Comparison of ENCODE assay signal across 26 mouse cellular contexts in the genomic region with DNA sequence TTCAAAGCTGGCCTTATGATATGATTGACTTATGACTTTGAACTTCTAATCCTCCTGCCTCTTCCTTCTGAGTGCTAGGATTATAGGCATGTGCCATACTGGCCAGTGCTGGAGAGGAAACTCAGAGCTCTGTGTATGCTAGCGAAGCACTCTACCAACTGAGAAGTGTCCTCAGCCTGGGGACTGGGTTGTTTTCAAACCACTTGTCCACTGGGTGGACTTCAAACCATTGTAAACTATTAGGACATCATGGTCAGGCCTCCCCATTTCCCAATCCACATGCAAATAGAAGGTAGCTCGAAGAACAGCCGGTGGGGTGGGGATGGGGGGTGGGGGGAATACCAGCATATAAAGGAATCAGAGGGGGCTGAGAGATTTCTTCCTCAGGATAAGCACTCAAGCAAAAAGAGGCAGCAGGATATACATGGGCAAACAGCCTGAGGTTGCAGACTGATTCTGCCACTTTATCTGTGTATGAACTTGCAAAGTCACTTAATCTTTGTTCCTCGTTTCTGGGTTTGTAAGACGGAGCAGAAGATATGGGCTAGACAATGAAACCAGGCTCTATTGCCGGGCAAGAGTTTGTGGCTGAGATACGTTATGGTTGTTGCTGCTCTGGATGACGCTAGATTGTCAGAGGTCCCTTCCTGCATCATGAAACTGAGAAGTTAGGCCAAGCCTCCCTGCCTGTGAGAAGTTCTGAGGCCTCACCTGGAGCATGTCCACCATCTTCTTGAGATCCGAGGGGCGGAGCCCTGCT. TPM values are rescaled to one million over a fixed set of nuclear protein-coding genes. Genes with fewer than 3 reads are reported as not detected.
DNase-seq lines count a peak whose midpoint lies in the region; ATAC-seq and TF ChIP-seq lines count a peak whose summit lies in the region.
"Had no signal": no experiment of that assay in that cellular context is flagged by ENCODE, and none has a peak within 500 bp of the region (broad histone marks: within the 10 kb centered on the region; RNA-seq: fewer than 3 reads in every experiment).

No protein-coding gene starts in this region.

- no peak overlapping the region for H3K27ac ChIP-seq in liver, embryonic 14.5 days
- H3K27ac ChIP-seq in lung, postnatal 0 days (ENCODE audit: low read length): peak overlapping the region; percentile 38; the same call in 1 of the 2 replicates
- H3K27ac ChIP-seq in forebrain, postnatal 0 days (ENCODE audit: low read depth, low read length): no peak overlapping the region
- H3K27ac ChIP-seq: forebrain, embryonic 10.5 days; heart, embryonic 15.5 days; hindbrain, embryonic 10.5 days; intestine, embryonic 15.5 days; limb, embryonic 13.5 days; macrophage; midbrain, embryonic 12.5 days; stomach, postnatal 0 days had no signal

- no peak for DNase-seq in liver, embryonic 14.5 days (ENCODE audit: low read depth in 3 of 3, low spot score in 3 of 3)
- DNase-seq in lung, postnatal 0 days (ENCODE audit: low spot score): peak; percentile 71
- no peak for DNase-seq in forebrain, postnatal 0 days
- DNase-seq in heart, adult 8-10 months (ENCODE audit: low spot score): no peak
- no peak for DNase-seq in layer of hippocampus, adult 11-12 months (ENCODE audit: low spot score)
- DNase-seq: adrenal gland, postnatal 14 days; B cell, adult 2 months; cerebellum, adult 11-12 months; cerebellum, postnatal 10 days; gastrocnemius, postnatal 36 days; kidney, adult 9 months; kidney, postnatal 36 days; thymus, adult 2 months had no signal

- TF ChIP-seq CTCF in liver, embryonic 14.5 days (IDR thresholded peaks at IDR 0.05; ENCODE audit: low read depth): no peak
- no peak for TF ChIP-seq CTCF in lung, postnatal 0 days (IDR thresholded peaks at IDR 0.05)
- no peak for TF ChIP-seq CTCF in forebrain, postnatal 0 days (IDR thresholded peaks at IDR 0.05; ENCODE audit: low read depth)

- H3K36me3 ChIP-seq in liver, embryonic 14.5 days (replicated peaks; ENCODE audit: control insufficient read depth, insufficient read depth, low read depth): no peaks in the 10 kb centered on the region
- no peaks in the 10 kb centered on the region for H3K36me3 ChIP-seq in lung, postnatal 0 days (ENCODE audit: insufficient read depth, low read length)
- no peaks in the 10 kb centered on the region for H3K36me3 ChIP-seq in forebrain, postnatal 0 days (ENCODE audit: insufficient read depth)
- H3K36me3 ChIP-seq: forebrain, embryonic 10.5 days; heart, embryonic 15.5 days; hindbrain, embryonic 10.5 days; intestine, embryonic 15.5 days; limb, embryonic 13.5 days; midbrain, embryonic 12.5 days had no signal

- H3K27me3 ChIP-seq in liver, embryonic 14.5 days (ENCODE audit: control insufficient read depth, insufficient read depth, low read length): no peaks in the 10 kb centered on the region
- no peaks in the 10 kb centered on the region for H3K27me3 ChIP-seq in lung, postnatal 0 days (replicated peaks; ENCODE audit: insufficient read depth, low read length)
- H3K27me3 ChIP-seq in forebrain, postnatal 0 days (ENCODE audit: insufficient read depth, low read length): no peaks in the 10 kb centered on the region
- H3K27me3 ChIP-seq: heart, embryonic 15.5 days; intestine, embryonic 15.5 days; limb, embryonic 13.5 days; midbrain, embryonic 12.5 days had no signal

- no peak overlapping the region for H3K4me2 ChIP-seq in liver, embryonic 14.5 days (ENCODE audit: low read depth)
- H3K4me2 ChIP-seq in lung, postnatal 0 days (replicated peaks; ENCODE audit: low read depth, low read length): no peak overlapping the region
- H3K4me2 ChIP-seq in forebrain, postnatal 0 days (ENCODE audit: low read depth): no peak overlapping the region
- H3K4me2 ChIP-seq: heart, embryonic 15.5 days; intestine, embryonic 15.5 days; limb, embryonic 13.5 days; midbrain, embryonic 12.5 days had no signal

- H3K4me1 ChIP-seq in liver, embryonic 14.5 days (replicated peaks; ENCODE audit: control insufficient read depth in 2 of 2, insufficient read depth in 2 of 2, low read length in 1 of 2): peaks cover 0 to 9% of the 10 kb centered on the region in 2 experiments; a peak in 2 of 4 replicates
- no peaks in the 10 kb centered on the region for H3K4me1 ChIP-seq in lung, postnatal 0 days (ENCODE audit: insufficient read depth, low read depth, low read length)
- H3K4me1 ChIP-seq in forebrain, postnatal 0 days (ENCODE audit: insufficient read depth): no peaks in the 10 kb centered on the region
- H3K4me1 ChIP-seq: limb, embryonic 13.5 days; midbrain, embryonic 12.5 days had no signal

- no peaks in the 10 kb centered on the region for H3K9me3 ChIP-seq in liver, embryonic 14.5 days (ENCODE audit: control insufficient read depth, low read length)
- no peaks in the 10 kb centered on the region for H3K9me3 ChIP-seq in lung, postnatal 0 days (ENCODE audit: low read length)
- no peaks in the 10 kb centered on the region for H3K9me3 ChIP-seq in forebrain, postnatal 0 days (ENCODE audit: low read length)
- H3K9me3 ChIP-seq: forebrain, embryonic 10.5 days; heart, embryonic 15.5 days; hindbrain, embryonic 10.5 days; intestine, embryonic 15.5 days; limb, embryonic 13.5 days; midbrain, embryonic 12.5 days had no signal

- H3K9ac ChIP-seq in liver, embryonic 14.5 days (replicated peaks): no peak overlapping the region
- H3K9ac ChIP-seq in lung, postnatal 0 days (replicated peaks; ENCODE audit: low read depth): no peak overlapping the region
- no peak overlapping the region for H3K9ac ChIP-seq in forebrain, postnatal 0 days
- H3K9ac ChIP-seq: heart, embryonic 15.5 days; intestine, embryonic 15.5 days; limb, embryonic 13.5 days; midbrain, embryonic 12.5 days had no signal

- peak; percentile 74 for ATAC-seq in common myeloid progenitor, adult 5-6 weeks (replicated peaks; ENCODE audit: low read depth, poor library complexity, severe bottlenecking)
- ATAC-seq in liver, embryonic 14.5 days (ENCODE audit: insufficient read depth): peak; percentile 50; the same call in 1 of the 2 replicates
- ATAC-seq in lung, postnatal 0 days: peak; percentile 90
- peak; percentile 49 for ATAC-seq in megakaryocyte, adult 5-6 weeks (ENCODE audit: poor library complexity, severe bottlenecking)
- no peak for ATAC-seq in forebrain, postnatal 0 days
- ATAC-seq: hindbrain, embryonic 16.5 days; intestine, embryonic 15.5 days had no signal

- no peak for TF ChIP-seq EP300 in liver, embryonic 14.5 days (IDR thresholded peaks at IDR 0.05; ENCODE audit: low read depth)
- TF ChIP-seq EP300 in lung, postnatal 0 days (IDR thresholded peaks at IDR 0.05): no peak

- H3K4me3 ChIP-seq in liver, embryonic 14.5 days (ENCODE audit: insufficient read depth in 1 of 2, low read depth in 2 of 2, low read length in 2 of 2): no peak overlapping the region
- H3K4me3 ChIP-seq in lung, postnatal 0 days (ENCODE audit: low read depth, low read length): no peak overlapping the region
- H3K4me3 ChIP-seq in forebrain, postnatal 0 days (ENCODE audit: low read depth, low read length): no peak overlapping the region
- H3K4me3 ChIP-seq: forebrain, embryonic 10.5 days; heart, embryonic 15.5 days; hindbrain, embryonic 10.5 days; intestine, embryonic 15.5 days; limb, embryonic 13.5 days; midbrain, embryonic 12.5 days had no signal

- WGBS in liver, embryonic 14.5 days (ENCODE audit: insufficient replicate concordance): 27% methylated on average over 10 of the region's 10 CpGs
- 70% methylated on average over 10 of the region's 10 CpGs for WGBS in lung, postnatal 0 days
- WGBS in forebrain, postnatal 0 days: 87% methylated on average over 10 of the region's 10 CpGs

RNA-seq across cellular contexts. Expression of gene Rlbp1, which starts 10.2 kb away (rescaled TPM):
- total RNA-seq in common myeloid progenitor, adult 5-6 weeks (2017): not detected in 2 replicates
- polyA plus RNA-seq in liver, embryonic 14.5 days (2012; rRNA removed): 0.03 and 0.04 TPM in 2 replicates
- not detected in 2 replicates for polyA plus RNA-seq in liver, embryonic 14.5 days (2014; fragmentation: Nextera tagmentation; extraction: Ambion mirVana)
- 0.21 and 0.33 TPM in 2 replicates for polyA plus RNA-seq in lung, postnatal 0 days (2015; fragmentation: Nextera tagmentation; extraction: Ambion mirVana)
- not detected in 2 replicates for total RNA-seq in megakaryocyte, adult 5-6 weeks (2015)
- not detected in 2 replicates for total RNA-seq in megakaryocyte, adult 5-6 weeks (2017)
- 46.2 and 54.9 TPM in 2 replicates for total RNA-seq in forebrain, postnatal 0 days (2014; rRNA removed)
- polyA plus RNA-seq in forebrain, postnatal 0 days (2015; fragmentation: Nextera tagmentation; extraction: Ambion mirVana): 41.0 and 52.3 TPM in 2 replicates
- not detected for total RNA-seq in heart, adult 8-10 months (2022)
- total RNA-seq: adrenal gland, postnatal 14 days; gastrocnemius, adult 18-20 months; gastrocnemius, postnatal 36 days had no signal
- polyA plus RNA-seq: heart, embryonic 15.5 days; macrophage; small intestine, adult 2 months had no signal

RNA-seq across cellular contexts. Expression of gene Fanci, which starts 15.0 kb away (rescaled TPM):
- 26.2 and 30.1 TPM in 2 replicates for total RNA-seq in common myeloid progenitor, adult 5-6 weeks (2017)
- polyA plus RNA-seq in liver, embryonic 14.5 days (2012; rRNA removed): 4.3 and 6.7 TPM in 2 replicates
- polyA plus RNA-seq in liver, embryonic 14.5 days (2014; fragmentation: Nextera tagmentation; extraction: Ambion mirVana): 10.0 and 11.3 TPM in 2 replicates
- 0.50 and 0.82 TPM in 2 replicates for polyA plus RNA-seq in lung, postnatal 0 days (2015; fragmentation: Nextera tagmentation; extraction: Ambion mirVana)
- total RNA-seq in megakaryocyte, adult 5-6 weeks (2015): 8.0 and 9.2 TPM in 2 replicates
- total RNA-seq in megakaryocyte, adult 5-6 weeks (2017): 19.2 and 19.6 TPM in 2 replicates
- 1.9 and 2.1 TPM in 2 replicates for total RNA-seq in forebrain, postnatal 0 days (2014; rRNA removed)
- 1.2 and 1.4 TPM in 2 replicates for polyA plus RNA-seq in forebrain, postnatal 0 days (2015; fragmentation: Nextera tagmentation; extraction: Ambion mirVana)
- total RNA-seq in heart, adult 8-10 months (2022): under 1 TPM; 0.09 to 0.34 (median 0.25) TPM
- total RNA-seq: gastrocnemius, adult 18-20 months had no signal

Comparison
In these comparisons a context has a peak if more than half of its experiments do, and no peak if none do; other contexts are left out.
1. RNA of gene Rlbp1, which starts 10.2 kb away (total RNA-seq): 46.2 to 54.9 TPM in forebrain, postnatal 0 days; not detected in common myeloid progenitor, adult 5-6 weeks, not detected in megakaryocyte, adult 5-6 weeks and not detected in heart, adult 8-10 months; every median in the first group is over 10 times any median in the second.